Mouse (Mus musculus) layer of hippocampus, adult 9-10 months (tissue): Measurements from ENCODE around the gene Llgl1.

Experiments used
- DNase-seq: peaks from one replicate; pipeline ENCODE4 v3.0.0; 2022; ENCODE audit warnings: low spot score

The Llgl1 gene

DNA sequence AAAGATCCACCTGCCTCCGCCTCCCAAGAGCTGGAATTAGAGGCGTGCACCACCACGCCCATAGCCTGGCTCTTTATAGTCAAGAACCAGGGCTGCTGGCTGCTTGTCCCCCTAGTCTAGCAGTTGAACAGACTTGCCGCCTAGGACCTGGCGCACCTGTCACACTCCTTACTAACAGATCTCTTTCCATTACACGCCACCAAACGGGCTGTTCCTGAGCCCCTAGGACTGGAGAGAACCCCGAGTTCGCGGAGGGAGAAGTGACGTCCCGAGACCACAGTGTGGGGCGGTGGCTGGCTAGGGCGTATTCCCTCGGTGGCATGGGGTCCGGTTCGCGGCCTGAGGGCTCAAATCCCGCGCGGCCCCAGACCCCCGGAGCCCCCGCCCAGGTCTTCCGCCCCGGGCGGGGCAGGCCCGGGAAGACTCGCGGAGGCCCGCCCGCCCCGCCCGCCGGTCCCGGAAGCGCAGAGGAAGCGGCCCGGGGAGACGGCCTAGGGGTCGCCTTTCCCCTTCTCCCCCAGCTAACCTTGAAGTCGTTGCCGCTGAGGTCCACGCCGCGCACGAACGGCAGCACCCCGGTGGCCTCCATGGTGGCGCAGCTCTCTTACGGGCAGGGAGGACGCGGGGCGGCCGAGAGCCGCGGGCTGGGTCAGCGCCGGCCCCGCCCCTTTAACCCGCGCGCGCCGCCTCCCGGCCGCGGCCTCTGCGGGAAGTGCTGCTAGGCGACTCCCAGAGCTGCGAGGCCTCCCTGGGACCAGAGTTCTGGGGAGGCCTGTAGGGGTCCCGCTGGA is 27.3 kb downstream of the Llgl1 start, which contains the start of gene Flii:
Gene Flii (minus strand): TSS at position 663 of the 791 bp plus-strand sequence.
- DNase-seq: no peak

DNA sequence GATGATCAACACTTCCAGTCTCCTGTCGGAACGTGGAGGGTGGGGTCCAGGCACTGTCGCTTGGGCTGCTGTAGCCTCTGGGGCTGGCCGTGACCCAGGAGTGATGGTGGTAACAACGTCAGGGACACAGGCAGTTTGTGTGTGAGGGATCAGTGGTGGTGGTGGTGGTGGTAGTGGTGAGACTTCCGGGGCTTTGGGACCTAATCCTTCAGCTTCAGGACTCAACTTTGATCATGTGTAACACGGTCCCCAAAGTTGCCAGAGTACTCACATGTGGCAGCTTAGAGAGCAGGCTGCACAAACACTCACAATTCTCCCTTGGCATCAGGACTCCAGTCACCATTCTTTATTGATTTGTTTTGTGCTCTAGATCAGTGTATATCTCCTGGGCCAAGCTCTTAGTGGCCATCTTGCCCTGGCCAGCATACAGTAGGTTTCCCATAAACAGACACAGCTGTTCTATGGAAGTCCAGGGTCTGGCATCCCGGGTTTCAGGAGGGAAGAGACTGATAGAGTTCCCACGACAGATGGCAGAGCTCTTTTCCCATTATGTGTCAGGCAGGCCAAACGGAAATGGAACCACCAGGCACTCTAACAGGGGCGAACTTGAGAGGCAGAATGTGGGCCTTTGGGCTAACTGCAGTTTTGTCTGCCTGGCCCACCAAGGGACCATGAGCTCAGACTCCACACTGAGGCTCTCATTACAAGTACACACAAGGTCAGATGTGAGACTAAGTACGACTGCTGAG is 28.0 kb downstream of the Llgl1 start:
- DNase-seq: no peak

DNA sequence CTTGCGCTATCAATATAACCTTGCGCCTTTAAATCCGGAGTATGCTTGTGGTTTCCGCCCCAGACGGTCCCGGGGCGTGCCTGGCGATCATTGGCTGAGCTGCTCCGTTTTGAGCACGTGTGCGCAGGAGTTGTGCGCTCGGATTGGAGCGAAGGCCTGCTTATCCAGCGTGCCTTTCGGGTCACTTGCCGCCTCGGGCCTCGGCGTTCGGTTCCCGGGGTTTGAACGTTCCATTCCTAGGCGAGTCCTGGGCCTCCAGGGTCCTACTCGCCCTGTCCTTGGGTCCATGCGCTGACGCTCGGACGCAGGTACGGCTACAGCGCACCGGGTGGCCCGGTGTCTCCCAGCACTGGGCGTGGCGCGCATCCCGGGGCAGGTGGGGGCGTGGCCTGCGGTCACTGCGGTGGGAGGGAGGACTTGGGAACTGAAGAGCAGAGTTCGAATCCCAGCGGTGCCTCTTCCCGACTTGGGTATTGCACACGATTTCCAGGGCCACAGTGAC is 28.8 kb downstream of the Llgl1 start, which contains the start of gene Mief2:
Gene Mief2 (plus strand): TSS at position 139 of the 502 bp plus-strand sequence.
- DNase-seq: peak; percentile 79

DNA sequence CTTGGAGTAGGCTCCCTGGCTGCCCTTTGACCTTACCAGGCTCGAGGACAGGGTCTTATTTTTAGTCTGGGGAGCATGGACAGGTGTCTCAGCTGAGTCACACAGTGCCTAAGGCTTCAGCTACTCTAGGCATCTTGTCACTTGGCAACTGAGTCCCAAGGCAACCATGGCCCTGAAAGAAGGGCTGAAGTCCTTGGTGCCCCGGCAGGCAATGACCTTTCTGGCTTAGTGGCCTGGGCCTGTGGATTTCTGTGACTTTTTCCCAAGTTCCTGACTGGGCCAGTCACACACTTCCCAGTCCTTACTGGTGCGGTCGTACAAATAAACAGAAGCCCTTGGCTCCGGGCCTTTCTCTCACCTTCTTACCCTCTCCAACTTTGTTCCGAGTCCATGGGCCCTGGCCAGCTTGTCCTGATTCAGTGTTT is 29.7 kb downstream of the Llgl1 start:
- DNase-seq: no peak

DNA sequence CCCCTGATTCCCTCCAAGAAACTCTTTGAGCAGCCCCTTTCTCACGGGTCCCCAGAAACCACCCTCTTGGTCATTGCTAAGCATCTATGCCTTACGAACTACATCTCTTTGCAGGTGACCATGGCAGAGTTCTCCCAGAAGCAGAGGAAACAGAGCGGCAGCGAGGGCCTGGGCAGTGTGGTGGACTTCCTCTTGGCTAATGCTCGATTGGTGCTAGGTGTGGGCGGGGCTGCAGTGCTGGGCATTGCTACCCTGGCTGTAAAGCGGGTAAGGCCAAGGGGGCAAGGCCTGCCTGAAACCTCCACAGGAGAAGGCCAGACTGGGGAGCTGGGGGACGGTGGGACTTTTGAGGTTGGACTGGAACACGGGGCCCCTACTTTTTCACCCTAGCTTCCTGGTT is 30.6 kb downstream of the Llgl1 start:
- DNase-seq: no peak

DNA sequence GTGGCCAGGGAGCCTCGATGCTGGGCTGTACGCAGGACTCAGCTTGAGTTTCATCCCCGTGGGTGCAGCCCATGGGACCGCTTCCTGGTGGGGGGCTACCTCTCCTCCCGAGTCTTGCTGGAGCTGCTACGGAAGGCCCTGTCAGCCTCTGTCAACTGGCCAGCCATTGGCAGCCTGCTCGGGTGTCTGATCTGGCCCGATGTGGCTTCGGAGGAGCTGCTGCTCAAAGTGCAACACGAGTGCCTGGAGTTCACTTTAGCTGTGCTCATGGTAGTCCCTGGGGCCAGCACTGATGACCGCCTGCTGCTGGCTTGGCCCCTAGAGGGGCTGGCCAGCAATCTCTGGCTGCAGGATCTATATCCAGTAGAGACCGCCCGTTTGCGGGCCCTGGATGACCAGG is 31.7 kb downstream of the Llgl1 start:
- DNase-seq: no peak

DNA sequence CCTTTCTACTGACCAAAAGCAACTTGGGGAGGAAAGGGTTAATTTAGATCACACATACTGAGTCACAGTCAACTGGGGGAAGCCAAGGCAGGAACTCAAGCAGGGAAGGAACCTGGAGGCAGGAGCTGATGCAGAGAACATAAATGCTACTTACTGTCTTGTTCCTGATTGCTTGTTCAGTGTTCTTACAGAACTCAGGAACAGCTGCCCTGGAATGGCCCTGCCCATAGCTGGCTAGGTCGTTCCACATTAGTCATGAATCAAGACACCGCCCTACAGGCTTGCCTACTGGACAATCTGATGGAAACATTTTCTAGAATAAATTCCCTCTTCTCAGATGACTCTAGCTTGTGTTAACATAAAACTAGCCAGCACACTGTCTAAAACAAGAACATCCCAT is 34.7 kb downstream of the Llgl1 start:
- DNase-seq: no peak

DNA sequence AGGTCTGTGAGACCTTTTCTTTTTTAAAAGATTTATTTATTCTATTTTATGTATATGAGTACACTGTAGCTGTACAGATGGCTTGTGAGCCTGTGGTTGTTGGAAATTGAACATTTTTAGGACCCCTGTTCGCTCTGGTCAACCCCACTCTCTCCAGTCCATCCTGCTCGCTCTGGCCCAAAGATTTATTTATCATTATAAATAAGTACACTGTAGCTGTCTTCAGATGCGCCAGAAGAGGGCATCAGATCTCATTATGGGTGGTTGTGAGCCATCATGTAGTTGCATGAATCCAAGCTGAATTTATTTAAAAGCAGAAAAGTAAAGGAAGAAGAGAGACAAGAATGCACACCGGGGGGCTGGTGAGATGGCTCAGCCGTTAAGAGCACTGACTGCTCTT is 35.7 kb downstream of the Llgl1 start:
- DNase-seq: no peak

DNA sequence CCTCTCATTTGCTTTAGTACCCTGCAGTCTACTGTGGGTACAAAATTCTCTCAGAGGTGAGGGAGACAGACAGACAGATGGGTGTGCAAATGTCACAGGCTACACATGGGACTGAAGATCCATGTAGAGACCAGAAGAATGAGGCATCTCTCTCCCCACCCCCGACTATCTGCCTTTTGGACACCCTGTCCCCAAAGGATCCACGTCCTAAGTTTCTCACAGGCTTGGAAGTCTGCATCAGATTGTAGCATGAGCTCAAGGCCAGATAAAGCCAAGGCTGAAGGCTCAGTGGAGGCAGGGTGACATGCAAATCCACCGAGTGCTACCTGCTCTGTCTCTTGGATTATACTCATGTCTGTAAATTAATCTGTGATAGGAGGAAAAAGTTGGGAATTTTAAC is 37.0 kb downstream of the Llgl1 start:
- no peak for DNase-seq

DNA sequence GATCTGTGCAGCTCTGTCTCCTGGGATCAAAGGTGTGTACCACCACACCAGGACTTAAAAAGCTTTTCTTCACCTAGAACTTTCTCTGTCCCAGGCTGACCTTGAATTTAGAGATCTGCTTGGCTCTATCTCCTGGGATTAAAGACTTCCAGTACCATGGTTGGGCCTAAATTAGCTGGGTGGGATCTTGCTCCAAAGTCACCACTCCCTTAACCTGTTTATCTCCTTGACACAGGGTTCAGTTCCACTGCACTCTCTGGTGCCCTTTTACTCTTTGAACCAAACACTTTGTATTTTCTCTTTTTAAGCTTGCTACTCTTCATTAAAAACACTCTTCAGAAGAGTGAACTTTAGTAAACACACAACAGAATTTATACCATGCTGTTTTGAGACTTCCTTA is 37.9 kb downstream of the Llgl1 start:
- DNase-seq: no peak

DNA sequence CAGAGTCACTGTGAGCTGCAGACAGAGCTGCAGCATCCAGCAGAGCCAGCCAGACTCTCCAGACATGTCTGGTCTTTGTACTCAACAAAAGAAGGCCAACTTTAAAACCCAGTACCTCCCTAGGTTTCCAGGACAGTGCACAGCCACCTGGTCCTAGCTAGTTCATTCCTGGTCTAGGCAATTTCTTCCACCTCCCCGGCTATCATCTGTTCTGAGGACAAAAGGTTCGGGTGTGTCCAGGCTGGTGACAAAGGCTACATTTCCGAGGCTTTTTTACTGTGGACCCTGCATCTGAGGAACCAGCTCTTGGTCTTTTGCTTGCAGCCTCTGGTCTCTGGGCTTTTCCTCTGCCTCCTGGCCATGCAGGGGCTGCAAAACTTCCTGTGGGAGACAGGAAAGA is 40.8 kb downstream of the Llgl1 start:
- no peak for DNase-seq

DNA sequence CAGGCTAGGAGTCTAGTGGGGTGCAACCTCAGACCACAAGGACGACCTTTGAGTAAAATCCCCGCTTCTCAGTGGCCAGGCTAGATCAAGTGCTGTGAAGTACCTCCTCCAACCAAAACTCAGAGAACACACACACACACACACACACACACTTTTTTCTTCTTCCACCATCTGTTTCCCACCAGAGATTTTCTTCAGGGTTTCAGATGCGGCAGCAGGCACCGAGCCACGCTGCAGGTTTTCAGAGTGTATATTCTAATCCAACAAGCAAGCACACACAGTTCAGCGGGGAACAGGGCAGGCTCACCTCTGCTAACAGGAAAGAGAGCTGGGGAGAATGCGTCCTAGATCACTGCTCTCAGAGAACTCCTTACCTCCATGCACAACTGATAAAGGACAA is 56.0 kb downstream of the Llgl1 start:
- no peak for DNase-seq

DNA sequence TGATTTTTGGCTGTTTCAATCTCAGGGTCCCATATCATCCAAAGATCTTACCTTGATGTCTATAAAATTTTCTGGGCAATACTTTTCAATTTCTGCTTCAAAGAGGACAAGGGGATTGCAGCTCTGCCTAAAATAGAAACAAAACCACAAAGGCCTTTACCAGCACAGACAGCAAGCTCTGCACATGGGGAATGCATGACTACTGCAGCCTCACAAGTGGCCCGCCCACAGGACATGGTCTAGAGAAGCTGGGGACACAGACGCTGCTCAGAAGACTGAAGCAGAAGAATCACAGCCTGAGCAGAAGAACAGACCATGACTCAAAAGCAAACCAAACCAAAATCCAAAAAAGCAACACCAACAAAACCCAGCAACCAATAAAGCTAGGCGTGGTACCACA is 62.2 kb downstream of the Llgl1 start:
- no peak for DNase-seq
